In the genomic region with DNA sequence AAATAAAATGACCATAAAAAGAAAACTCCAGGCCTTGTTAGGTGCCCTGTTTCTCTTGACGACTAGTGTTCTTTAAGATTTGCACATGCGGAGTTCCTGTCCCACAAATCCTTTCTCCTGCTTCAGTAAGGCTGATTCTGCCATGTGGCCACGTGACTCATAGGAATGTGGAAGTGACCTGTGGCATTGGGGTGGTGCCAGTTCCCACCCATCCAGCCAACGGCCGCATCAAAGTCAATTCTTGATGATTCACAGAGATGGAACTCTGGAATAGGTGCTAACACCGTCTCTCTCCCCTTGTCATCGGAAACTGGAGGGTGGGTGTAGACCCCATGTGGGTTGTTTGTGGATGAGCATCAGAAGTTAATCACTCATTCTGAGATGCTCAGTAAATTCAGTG, we compare ENCODE assay signal across 12 mouse cellular contexts.
"Had no signal": no experiment of that assay in that cellular context is flagged by ENCODE, and none has a peak within 500 bp of the region (broad histone marks: within the 10 kb centered on the region; RNA-seq: fewer than 3 reads in every experiment).

No protein-coding gene starts in this region.

- DNase-seq: kidney, postnatal 10 days; kidney, postnatal 36 days; layer of hippocampus, postnatal 36 days; left cerebral cortex, postnatal 4 days; liver, postnatal 0 days; lung, embryonic 14.5 days; midbrain, embryonic 14.5 days; right cerebral cortex, adult 18-20 months; right cerebral cortex, postnatal 14 days; spleen, adult 18-20 months; thymus, adult 18-20 months; thymus, postnatal 36 days had no signal
